In genomic region chr3:110133150-110133549, GRCm38 (mm10) we compare ENCODE assay signal across 17 mouse cellular contexts. TPM values are rescaled to one million over a fixed set of nuclear protein-coding genes. Genes with fewer than 3 reads are reported as not detected.
"Had no signal": no experiment of that assay in that cellular context is flagged by ENCODE, and none has a peak within 500 bp of the region (broad histone marks: within the 10 kb centered on the region; RNA-seq: fewer than 3 reads in every experiment).

No protein-coding gene starts in this region.

- H3K36me3 ChIP-seq: liver, embryonic 13.5 days; liver, embryonic 15.5 days; lung, embryonic 15.5 days; neural tube, embryonic 12.5 days had no signal

- H3K27ac ChIP-seq: liver, embryonic 13.5 days; liver, embryonic 15.5 days; lung, embryonic 15.5 days; macrophage; neural tube, embryonic 12.5 days had no signal

- ATAC-seq: liver, postnatal 0 days had no signal

- DNase-seq: liver, embryonic 13.5 days; liver, postnatal 0 days; lung, adult 2 months; lung, postnatal 10 days; right cerebral cortex, postnatal 14 days; thymus, adult 2 months; thymus, postnatal 25 days; thymus, postnatal 4 days had no signal

- H3K9me3 ChIP-seq: liver, embryonic 13.5 days; liver, embryonic 15.5 days; lung, embryonic 15.5 days; megakaryocyte, embryonic 14.5 days; neural tube, embryonic 12.5 days had no signal

- H3K4me2 ChIP-seq: liver, embryonic 13.5 days; liver, embryonic 15.5 days; lung, embryonic 15.5 days; midbrain, embryonic 11.5 days had no signal

- H3K9ac ChIP-seq: liver, embryonic 13.5 days; liver, embryonic 15.5 days; liver, postnatal 0 days; lung, embryonic 15.5 days; neural tube, embryonic 12.5 days had no signal

- H3K4me1 ChIP-seq: liver, embryonic 13.5 days; liver, embryonic 15.5 days; lung, embryonic 15.5 days; megakaryocyte, embryonic 14.5 days; neural tube, embryonic 12.5 days had no signal

- H3K4me3 ChIP-seq: liver, embryonic 13.5 days; liver, embryonic 15.5 days; lung, embryonic 15.5 days; megakaryocyte, embryonic 14.5 days; neural tube, embryonic 12.5 days had no signal

- H3K27me3 ChIP-seq: liver, embryonic 13.5 days; liver, embryonic 15.5 days; lung, embryonic 15.5 days; megakaryocyte, embryonic 14.5 days; neural tube, embryonic 12.5 days had no signal

RNA-seq across cellular contexts. Expression of gene Ntng1, which starts 10.7 kb away (rescaled TPM):
- total RNA-seq: megakaryocyte progenitor cell, adult 5-6 weeks; monocyte, adult 5-6 weeks; neutrophil, adult 5-6 weeks had no signal
- polyA plus RNA-seq: liver, postnatal 0 days; macrophage had no signal
